Mouse (Mus musculus) layer of hippocampus, adult 2 months (tissue): ENCODE results near the gene Ttc23l. TPM values are rescaled to one million over a fixed set of nuclear protein-coding genes. Genes with fewer than 3 reads are reported as not detected.
"Not testable (repeated sequence)": the region's sequence is repeated elsewhere in the genome, so short reads cannot be mapped to it uniquely, and the experiment has no call there.

Experiments used
- DNase-seq, 2 experiments: peaks; one replicate each; pipeline ENCODE4 v3.0.0; 2022; ENCODE audit warnings: low spot score in 2 of 2
- H3K27ac ChIP-seq: fragments of 200-600 bp; 2 replicates; pipeline ENCODE4 v1.8.1; 2022
- H3K4me3 ChIP-seq: fragments of 200-600 bp; 2 replicates; pipeline ENCODE4 v1.8.1; 2022; ENCODE audit warnings: mild to moderate bottlenecking
- CTCF ChIP-seq: fragments of 200-600 bp; conservative IDR thresholded peaks from 2 replicates; pipeline ENCODE4 v1.8.1; 2022; ENCODE audit warnings: antibody characterized with exemption, mild to moderate bottlenecking, moderate library complexity
- total RNA-seq, 2 experiments: library from RNA; stranded (reverse); gene quantifications; 2 replicates each; pipeline ENCODE4 v1.2.3; 2021

Ttc23l gene
- total RNA-seq, 2 experiments from 2014 or later: not detected

GRCm38 (mm10) chr15:10562281-10562680, 3.8 kb upstream of the Ttc23l start:
- no peak for TF ChIP-seq CTCF

GRCm38 (mm10) chr15:10560005-10560404, 1.5 kb upstream of the Ttc23l start:
- no peak for DNase-seq
- TF ChIP-seq CTCF: no peak

More at GRCm38 (mm10) chr15:10562281-10562680, 3.8 kb upstream of the Ttc23l start:
- Histone ChIP-seq H3K4me3 (no peak overlapping the region), H3K27ac (no peak overlapping the region)
- no peak for DNase-seq

GRCm38 (mm10) chr15:10554336-10554735, 4.1 kb downstream of the Ttc23l start:
- Histone ChIP-seq H3K4me3 (no peak overlapping the region), H3K27ac (no peak overlapping the region)
- no peak for TF ChIP-seq CTCF
- DNase-seq: no peak

More at GRCm38 (mm10) chr15:10560005-10560404, 1.5 kb upstream of the Ttc23l start:
- Histone ChIP-seq H3K4me3 (no peak overlapping the region), H3K27ac (no peak overlapping the region)

- TF ChIP-seq CTCF: no peak
- H3K27ac ChIP-seq: no peak overlapping the region
- no peak for DNase-seq
- H3K4me3 ChIP-seq: no peak overlapping the region
These were observed 18.0 kb downstream of the Ttc23l start for GRCm38 (mm10) chr15:10540271-10541088.

- no peak for DNase-seq
- TF ChIP-seq CTCF: no peak
- no peak overlapping the region for H3K4me3 ChIP-seq
- no peak overlapping the region for H3K27ac ChIP-seq
These were observed 22.5 kb downstream of the Ttc23l start for GRCm38 (mm10) chr15:10535969-10536368.

GRCm38 (mm10) chr15:10534591-10534990, 23.9 kb downstream of the Ttc23l start:
- Histone ChIP-seq H3K27ac (no peak overlapping the region), H3K4me3 (no peak overlapping the region)
- no peak for TF ChIP-seq CTCF
- DNase-seq: no peak

- not testable (repeated sequence) for H3K4me3 ChIP-seq, DNase-seq
These were observed 25.1 kb downstream of the Ttc23l start for GRCm38 (mm10) chr15:10533361-10533760.

GRCm38 (mm10) chr15:10531352-10531751, 27.1 kb downstream of the Ttc23l start:
- Histone ChIP-seq H3K27ac (no peak overlapping the region), H3K4me3 (no peak overlapping the region)
- TF ChIP-seq CTCF: no peak
- DNase-seq: no peak

More at GRCm38 (mm10) chr15:10533361-10533760, 25.1 kb downstream of the Ttc23l start:
- not testable (repeated sequence) for H3K27ac ChIP-seq

- no peak for DNase-seq
- no peak for TF ChIP-seq CTCF
- no peak overlapping the region for H3K4me3 ChIP-seq
- H3K27ac ChIP-seq: no peak overlapping the region
These were observed 32.6 kb downstream of the Ttc23l start for GRCm38 (mm10) chr15:10525896-10526295.

GRCm38 (mm10) chr15:10515166-10515565, 43.3 kb downstream of the Ttc23l start:
- no peak for DNase-seq
- no peak overlapping the region for H3K4me3 ChIP-seq
- no peak for TF ChIP-seq CTCF
- H3K27ac ChIP-seq: no peak overlapping the region

- H3K4me3 ChIP-seq: no peak overlapping the region
- TF ChIP-seq CTCF: no peak
- H3K27ac ChIP-seq: no peak overlapping the region
- DNase-seq: no peak
These were observed 52.4 kb downstream of the Ttc23l start for GRCm38 (mm10) chr15:10506099-10506498.

GRCm38 (mm10) chr15:10500838-10501719, 57.4 kb downstream of the Ttc23l start:
- Histone ChIP-seq H3K27ac (no peak overlapping the region), H3K4me3 (no peak overlapping the region)
- TF ChIP-seq CTCF: peak; percentile 96
- peak; percentile 38 to 56 for DNase-seq

GRCm38 (mm10) chr15:10500035-10500434, 58.4 kb downstream of the Ttc23l start:
- no peak for DNase-seq
- Histone ChIP-seq H3K27ac (no peak overlapping the region), H3K4me3 (no peak overlapping the region)
- no peak for TF ChIP-seq CTCF
